In genomic region chr6:72800641-72801040, GRCm38 (mm10) we compare ENCODE assay signal across 25 mouse cellular contexts. TPM values are rescaled to one million over a fixed set of nuclear protein-coding genes. Genes with fewer than 3 reads are reported as not detected.
DNase-seq lines count a peak whose midpoint lies in the region; TF ChIP-seq lines count a peak whose summit lies in the region.
"Had no signal": no experiment of that assay in that cellular context is flagged by ENCODE, and none has a peak within 500 bp of the region (broad histone marks: within the 10 kb centered on the region; RNA-seq: fewer than 3 reads in every experiment).

No protein-coding gene starts in this region.

- DNase-seq in ES-CJ7 (ENCODE audit: low read depth, low spot score): peak; percentile 87
- DNase-seq in R1 (ENCODE audit: low read depth, low spot score): peak; percentile 75
- peak; percentile 63 for DNase-seq in ZHBTc4 (ENCODE audit: low read depth, low spot score)
- DNase-seq in frontal cortex, postnatal 36 days (ENCODE audit: low spot score in 2 of 2): no peak
- DNase-seq in layer of hippocampus, adult 18-20 months (ENCODE audit: low spot score in 2 of 2): no peak
- no peak for DNase-seq in kidney, postnatal 4 days
- no peak for DNase-seq in heart, adult 11 months
- DNase-seq: adrenal gland, adult 2 months; adrenal gland, adult 8-10 months; adrenal gland, postnatal 10 days; adrenal gland, postnatal 14 days; adrenal gland, postnatal 25 days; adrenal gland, postnatal 36 days; B cell, adult 2 months; cerebellum, adult 11 months; cerebellum, adult 11-12 months; cerebellum, adult 18-20 months; cerebellum, adult 2 months; cerebellum, adult 8-10 months; cerebellum, adult 9-10 months had no signal

- H3K9me3 ChIP-seq in E14TG2a.4 (ENCODE audit: low read length): no peaks in the 10 kb centered on the region
- H3K9me3 ChIP-seq: G1E had no signal

- TF ChIP-seq CTCF in E14TG2a.4 (conservative IDR thresholded peaks at IDR 0.05; ENCODE audit: low read length): no peak

- 0 out of 2 replicates have a peak overlapping the region, but pooled peaks have one; percentile 32 for H3K4me3 ChIP-seq in E14TG2a.4 (replicated peaks; ENCODE audit: low read length)

- no peaks in the 10 kb centered on the region for H3K36me3 ChIP-seq in E14TG2a.4 (ENCODE audit: insufficient read depth, low read length)
- H3K36me3 ChIP-seq: G1E had no signal

- peaks cover 31% of the 10 kb centered on the region for H3K4me1 ChIP-seq in E14TG2a.4 (replicated peaks; ENCODE audit: low read depth, low read length)

- peaks cover 7% of the 10 kb centered on the region for H3K27me3 ChIP-seq in E14TG2a.4 (ENCODE audit: insufficient read depth, low read length)
- H3K27me3 ChIP-seq: CH12.LX, Patski had no signal

RNA-seq across cellular contexts. Expression of gene Tcf7l1, which starts 11.6 kb away (rescaled TPM):
- total RNA-seq in layer of hippocampus, adult 18-20 months (2021): 1 to 10 TPM; 3.2 to 3.5 TPM
- total RNA-seq: MEL had no signal

Comparison
In these comparisons a context has a peak if more than half of its experiments do, and no peak if none do; other contexts are left out.
1. DNase-seq: peak in ES-CJ7 (single experiment), R1 (single experiment) and ZHBTc4 (single experiment); none in frontal cortex, postnatal 36 days (0 of 2), layer of hippocampus, adult 18-20 months (0 of 2), kidney, postnatal 4 days (0 of 2) and heart, adult 11 months (single experiment).